Mouse (Mus musculus) megakaryocyte, embryonic 14.5 days (primary cell): ENCODE results near the gene Fshb.

Experiments used
- FLI1 ChIP-seq: IDR thresholded peaks from 2 replicates; pipeline ENCODE4 v1.6.1; 2012; ENCODE audit warnings: low read length, inconsistent platforms, mixed read lengths
- GATA1 ChIP-seq: IDR thresholded peaks from 3 replicates; pipeline ENCODE4 v1.6.1; 2012; ENCODE audit warnings: mixed read lengths, low read length, inconsistent platforms, borderline replicate concordance

DNA sequence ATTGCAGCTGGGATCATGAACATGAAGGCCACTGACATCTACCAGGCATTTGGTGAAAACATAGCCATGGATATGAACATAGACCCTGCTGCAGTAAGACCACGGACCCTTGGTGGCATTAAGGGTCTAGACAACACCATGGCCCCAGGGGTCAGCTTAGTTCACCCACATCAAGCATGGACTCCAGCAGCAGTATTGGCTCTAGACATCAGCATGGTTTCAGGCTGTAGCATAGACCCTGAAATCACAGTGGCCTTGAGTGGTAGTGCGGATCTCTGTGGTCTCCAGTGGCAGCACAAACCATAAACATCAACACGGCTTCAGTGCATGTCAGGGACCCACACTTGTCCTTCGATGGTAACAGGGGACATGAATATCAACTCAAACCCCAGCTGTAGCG lies 36.7 kb downstream of the Fshb start:
- no peak for TF ChIP-seq FLI1
- no peak for TF ChIP-seq GATA1
